Mouse (Mus musculus): ENCODE measurements around the gene Dqx1.

DNA sequence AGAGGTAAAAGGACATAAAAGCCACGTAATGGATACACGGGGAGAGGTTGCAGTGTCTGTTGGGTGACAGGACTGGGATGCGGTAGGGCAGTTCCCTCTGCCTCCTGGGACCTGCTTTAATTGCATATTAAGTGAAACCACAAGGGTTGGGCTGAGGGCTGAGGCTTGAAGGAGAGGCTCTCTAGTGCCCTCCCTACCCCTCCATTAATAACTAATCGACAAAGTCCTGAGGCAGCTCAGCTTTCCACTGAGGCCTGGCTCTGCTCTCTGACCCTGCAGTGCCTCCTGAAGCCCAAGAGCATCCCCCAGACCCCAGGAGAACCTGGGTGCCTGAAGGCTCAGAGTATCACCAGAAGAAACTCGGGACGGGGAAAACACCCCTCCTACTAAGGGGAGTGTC, 26.8 kb downstream of the Dqx1 start:
- no peak for TF ChIP-seq POLR2A (IDR thresholded peaks at IDR 0.05; ENCODE audit: extremely low read depth, insufficient read depth, low read length)
- TF ChIP-seq CTCF (IDR thresholded peaks at IDR 0.05; ENCODE audit: low read depth, low read length): no peak
